Mouse (Mus musculus) frontal cortex, adult (tissue): ENCODE measurements around the gene Gal3st4.

ENCODE experiments used
- ATAC-seq: cut with Nextera tagmentation; 2 replicates; pipeline ENCODE4 v1.9.2; 2017; ENCODE audit warnings: mild to moderate bottlenecking, moderate library complexity, mixed read lengths; ENCODE audit not compliant: low TSS enrichment

Gene Gal3st4

DNA sequence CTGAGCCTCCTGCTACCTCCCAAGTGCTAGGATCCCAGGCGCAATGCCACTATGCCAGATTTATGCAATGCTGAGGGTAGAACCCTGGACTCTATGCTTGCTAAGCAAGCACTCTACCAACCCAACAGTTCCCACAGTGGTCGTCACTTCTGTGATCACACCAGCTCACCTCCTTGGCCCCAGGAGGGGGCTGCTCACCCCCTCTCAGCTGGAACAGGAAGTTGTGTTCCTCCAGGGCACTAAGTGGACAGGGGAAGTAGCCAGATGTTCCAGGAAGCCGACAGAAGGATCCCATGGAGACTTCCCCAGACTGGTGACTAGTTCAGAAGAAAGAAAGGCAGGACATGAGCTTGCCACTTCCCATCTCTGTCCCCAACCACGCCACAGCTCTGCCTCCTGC, 10.6 kb downstream of the Gal3st4 start:
- no peak for ATAC-seq

- ATAC-seq, result no peak
Measured at GRCm38 (mm10) chr5:138260834-138261233, 11.8 kb downstream of the Gal3st4 start.

- no peak for ATAC-seq
Measured at GRCm38 (mm10) chr5:138260051-138260450, 12.6 kb downstream of the Gal3st4 start.

DNA sequence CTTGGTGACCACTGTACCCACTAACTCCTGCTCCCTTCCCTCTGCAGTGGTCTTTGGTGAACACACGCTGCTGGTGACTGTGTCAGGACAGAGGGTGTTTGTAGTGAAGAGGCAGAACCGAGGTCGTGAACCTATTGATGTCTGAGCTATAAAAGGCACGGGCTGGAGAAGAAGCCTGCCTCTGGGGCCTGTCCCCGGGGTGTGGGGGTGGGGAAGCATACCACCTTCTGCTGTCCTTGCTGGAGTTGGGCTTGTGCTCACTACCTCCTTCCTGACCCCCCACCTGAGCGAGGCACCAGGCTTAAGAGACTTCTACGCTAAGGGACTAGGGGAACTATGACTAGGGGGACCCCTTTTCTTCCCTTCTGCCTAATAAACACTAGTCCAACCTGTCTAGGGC, 13.6 kb downstream of the Gal3st4 start:
- ATAC-seq, result no peak

GRCm38 (mm10) chr5:138258542-138258941, 14.1 kb downstream of the Gal3st4 start:
- no peak for ATAC-seq

- ATAC-seq, result no peak
Measured at GRCm38 (mm10) chr5:138258078-138258477, 14.6 kb downstream of the Gal3st4 start.

DNA sequence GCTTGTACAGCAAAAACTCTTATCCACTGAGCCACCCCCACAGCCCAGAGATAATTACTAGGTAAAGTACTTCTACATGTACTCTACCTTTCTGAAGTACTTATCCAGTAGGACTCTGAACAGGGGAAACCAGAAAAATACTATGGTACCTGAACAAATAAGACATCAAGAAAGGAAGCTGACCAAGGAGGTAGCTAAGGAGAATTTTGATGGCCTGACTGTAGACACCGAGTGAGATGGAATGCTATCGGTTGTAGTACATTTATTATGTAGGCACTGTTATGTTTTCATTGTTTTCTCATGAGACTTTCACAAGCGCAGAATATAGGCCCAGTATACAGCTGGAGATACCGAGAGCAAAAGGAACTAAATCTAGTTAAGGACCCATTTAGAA, 15.1 kb downstream of the Gal3st4 start:
- ATAC-seq, result no peak

DNA sequence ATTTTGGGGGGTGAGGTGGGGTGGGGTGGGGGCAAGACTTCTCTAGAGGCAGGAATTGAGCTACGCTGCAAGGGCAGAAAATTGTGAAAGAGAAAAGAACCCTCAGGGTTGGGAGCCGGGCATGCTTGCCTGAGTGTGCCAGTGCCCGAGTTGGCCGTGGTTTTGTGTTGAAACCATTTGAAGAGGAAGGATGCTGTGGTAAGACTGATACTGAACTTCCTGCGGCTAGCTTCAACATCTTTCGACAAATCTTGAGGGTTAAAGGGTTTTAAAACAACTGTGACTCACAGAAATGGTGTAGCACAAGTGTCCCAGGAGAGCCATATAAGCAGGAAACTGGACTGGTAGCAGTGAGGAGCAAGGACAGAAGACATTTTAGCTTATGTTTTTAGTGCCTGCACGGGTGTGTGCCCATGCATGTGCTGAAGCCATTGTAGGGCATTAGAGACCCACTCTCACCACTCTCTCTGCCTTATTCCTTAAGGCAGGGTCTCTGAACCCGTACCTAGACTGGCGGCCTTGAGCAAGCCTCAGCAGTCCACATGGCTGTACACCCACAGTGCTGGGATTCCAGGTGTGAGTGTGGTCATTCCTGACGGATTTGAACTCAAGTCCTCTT, 15.6 kb downstream of the Gal3st4 start:
- no peak for ATAC-seq

DNA sequence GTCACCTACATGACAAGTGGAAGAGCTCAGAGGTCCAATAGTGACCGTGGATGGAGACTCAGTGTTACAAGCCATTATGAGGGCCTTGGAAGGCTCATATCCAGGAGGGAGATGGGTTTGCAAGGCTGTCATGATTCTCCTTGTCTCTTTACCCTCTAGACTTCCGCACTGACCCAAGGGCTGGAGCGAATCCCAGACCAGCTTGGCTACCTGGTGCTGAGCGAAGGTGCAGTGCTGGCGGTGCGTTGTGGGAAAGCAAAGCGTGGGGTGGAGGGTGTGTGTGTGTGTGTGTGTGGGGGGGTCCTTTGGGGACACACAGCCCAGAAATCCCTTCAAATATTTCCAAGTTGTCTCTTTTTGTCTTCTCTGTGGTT, 16.6 kb downstream of the Gal3st4 start:
- 0 out of 2 replicates have a peak, but pooled peaks have one; percentile 7 for ATAC-seq

DNA sequence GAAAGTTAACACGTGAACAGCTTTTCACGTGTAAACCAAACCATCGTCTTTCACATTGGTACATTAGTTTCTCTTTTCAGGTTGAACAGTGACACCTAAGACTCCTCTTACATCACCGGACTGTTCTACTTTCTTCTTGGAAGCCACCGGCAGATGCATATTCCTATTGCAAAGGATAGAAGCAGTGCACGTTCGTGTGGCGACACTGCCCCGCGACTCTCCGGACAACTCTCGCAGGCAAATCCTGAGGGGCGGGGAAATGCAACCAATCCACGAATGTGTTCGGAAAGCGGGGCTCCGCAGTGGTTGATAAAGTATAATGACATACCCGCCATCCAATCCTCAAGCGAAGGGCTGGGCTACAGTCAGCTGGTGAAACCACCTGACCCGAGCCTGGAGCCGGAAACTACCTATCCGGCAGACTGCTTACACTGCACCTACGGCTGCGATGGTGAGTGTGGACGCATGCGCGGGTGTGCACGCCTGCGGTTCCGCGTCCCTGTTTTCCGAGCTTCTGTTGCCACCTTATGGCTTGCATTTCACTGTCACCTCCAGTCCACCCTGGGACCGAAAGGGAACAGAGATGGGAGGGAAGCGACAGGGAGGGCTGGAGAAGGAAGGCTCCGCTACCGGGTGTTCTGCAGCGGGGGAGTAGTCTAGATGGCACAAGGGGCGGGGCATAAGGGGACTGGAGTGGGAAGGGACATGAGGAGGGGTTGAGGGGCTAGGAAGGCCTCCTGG, 17.1 kb downstream of the Gal3st4 start, which contains the start of gene Lamtor4:
Gene Lamtor4, plus strand, starts transcription at position 130 of the 741 bp plus-strand sequence.
- peak; percentile 99 for ATAC-seq

DNA sequence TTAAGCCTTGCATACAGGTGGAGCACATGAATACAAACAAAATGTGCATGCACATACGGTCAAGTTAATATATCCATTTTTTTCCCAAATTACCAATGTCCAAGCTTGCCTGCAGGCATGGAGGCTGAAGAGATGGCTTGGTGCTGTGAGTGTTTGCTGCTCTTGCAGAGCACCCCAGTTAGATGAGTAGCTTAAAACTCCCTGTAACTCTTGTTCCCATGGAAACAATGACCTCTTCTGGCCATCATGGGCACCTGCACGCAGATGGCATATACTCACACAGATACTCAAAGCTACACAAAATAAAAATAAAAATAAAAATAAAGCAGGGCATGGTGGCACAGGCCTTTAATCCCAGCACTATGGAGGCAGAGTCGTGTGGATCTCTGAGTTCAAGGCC, 19.6 kb downstream of the Gal3st4 start:
- no peak for ATAC-seq

DNA sequence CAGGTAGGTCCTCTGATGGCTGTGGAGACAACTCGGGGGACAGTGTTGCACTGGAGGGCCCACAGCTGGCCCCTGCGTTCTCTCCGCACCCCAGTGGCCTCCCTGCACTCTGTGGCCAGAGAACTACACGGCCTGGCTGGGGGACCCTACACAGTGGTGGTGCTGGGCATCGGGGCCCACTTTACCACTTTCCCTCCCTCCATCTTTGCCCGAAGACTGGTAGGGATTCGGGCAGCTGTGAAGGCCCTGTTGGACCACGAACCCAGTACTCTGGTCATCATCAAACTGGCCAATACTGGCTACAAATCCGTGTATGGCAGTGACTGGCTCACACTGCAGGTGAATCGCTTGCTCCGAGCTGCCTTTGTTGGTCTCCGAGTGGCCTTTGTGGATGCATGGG, 21.5 kb downstream of the Gal3st4 start:
- no peak for ATAC-seq

- no peak for ATAC-seq
Measured at GRCm38 (mm10) chr5:138241511-138241910, 31.1 kb downstream of the Gal3st4 start.

GRCm38 (mm10) chr5:138234224-138234623, 38.4 kb downstream of the Gal3st4 start:
- ATAC-seq, result no peak

GRCm38 (mm10) chr5:138233778-138234177, 38.9 kb downstream of the Gal3st4 start:
- no peak for ATAC-seq

GRCm38 (mm10) chr5:138229511-138229910, 43.1 kb downstream of the Gal3st4 start:
- no peak for ATAC-seq

- ATAC-seq, result no peak
Measured at GRCm38 (mm10) chr5:138228026-138228425, 44.6 kb downstream of the Gal3st4 start.

GRCm38 (mm10) chr5:138227367-138227766, 45.3 kb downstream of the Gal3st4 start:
- no peak for ATAC-seq

DNA sequence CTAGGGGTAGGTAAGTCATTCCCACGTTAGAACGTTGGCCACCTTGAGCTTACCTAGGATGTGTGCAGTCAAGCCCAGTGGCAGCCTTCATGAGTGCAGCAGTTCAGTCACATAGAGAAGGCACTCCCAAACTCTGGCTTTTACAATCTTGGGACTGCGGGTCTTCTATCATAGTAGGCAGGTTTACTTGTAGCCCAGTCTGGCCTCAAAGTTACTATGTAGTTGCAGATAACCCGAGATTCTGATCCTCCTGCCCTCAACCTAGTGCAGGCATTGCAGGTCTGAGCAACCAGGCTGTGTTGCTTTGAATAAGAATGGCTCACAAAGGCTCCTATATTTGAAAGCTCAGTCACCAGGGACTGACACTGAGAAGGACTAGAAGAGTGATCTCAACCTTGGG, 46.1 kb downstream of the Gal3st4 start:
- ATAC-seq, result no peak

DNA sequence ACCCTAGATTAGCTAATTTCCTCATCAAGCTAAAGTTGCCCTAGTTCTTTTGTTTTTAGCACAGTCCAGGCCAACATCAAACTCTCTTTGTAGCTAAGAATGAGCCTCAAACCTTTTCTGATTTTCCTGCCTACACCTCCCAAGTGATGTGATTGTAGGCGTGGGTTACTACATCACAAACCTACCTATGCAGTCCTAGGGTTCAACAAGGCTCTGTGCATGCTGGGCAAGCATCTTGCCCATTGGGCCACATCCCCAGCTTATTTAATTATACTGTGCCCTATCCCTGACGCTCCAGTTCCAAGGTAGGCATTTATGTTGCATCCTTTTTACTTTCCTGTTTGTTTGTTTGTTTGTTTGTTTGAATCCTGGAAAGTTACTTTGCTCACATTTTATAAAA, 46.9 kb downstream of the Gal3st4 start, which contains the start of gene Nxpe5:
Gene Nxpe5, plus strand, starts transcription at position 199 of the 400 bp plus-strand sequence.
- no peak for ATAC-seq

GRCm38 (mm10) chr5:138223287-138223686, 49.4 kb downstream of the Gal3st4 start:
- no peak for ATAC-seq

DNA sequence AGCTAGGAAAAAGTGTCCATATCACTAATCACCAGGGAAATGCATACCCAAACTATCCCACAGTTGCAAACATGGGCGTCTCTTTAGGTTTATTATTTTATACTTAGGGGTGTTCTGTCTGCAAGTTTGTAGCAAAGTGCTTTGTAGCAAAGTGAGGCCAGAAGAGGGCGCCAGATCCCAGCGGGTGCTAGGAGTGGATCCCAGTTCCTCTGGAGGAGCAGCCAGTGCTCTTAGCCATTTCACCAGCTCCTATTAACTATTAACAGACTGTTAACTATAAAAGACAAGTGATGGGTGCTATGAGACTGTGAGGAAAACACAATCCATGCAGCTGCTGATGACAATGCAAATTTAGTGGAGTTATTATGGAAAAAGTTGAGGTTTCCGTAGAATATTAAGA, 50.5 kb downstream of the Gal3st4 start:
- ATAC-seq, result peak; percentile 64; the same call in 1 of the 2 replicates

DNA sequence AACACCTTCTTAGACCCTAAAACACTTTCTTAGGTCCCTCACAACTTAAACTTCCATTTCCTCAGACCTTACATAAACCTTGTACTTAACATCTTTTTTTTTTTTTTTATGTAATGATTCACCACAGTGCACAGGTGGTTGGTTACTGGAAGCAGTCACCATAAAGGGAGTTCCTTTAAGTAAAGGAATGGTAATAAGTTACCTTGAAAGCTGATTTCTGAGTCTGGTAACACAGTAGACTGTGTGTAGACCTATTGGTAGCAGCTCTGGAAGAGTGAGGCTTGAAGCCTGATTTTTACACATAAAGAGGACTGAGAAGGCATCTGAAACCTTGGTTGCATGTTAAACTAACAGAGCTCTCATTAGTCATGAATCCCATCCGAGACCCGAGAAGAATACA, 52.8 kb downstream of the Gal3st4 start:
- ATAC-seq, result no peak
